28 mouse cellular contexts compared by ENCODE assay signal in genomic region chr1:164548071-164548470, GRCm38 (mm10).
DNase-seq lines count a peak whose midpoint lies in the region; ATAC-seq lines count a peak whose summit lies in the region.
"Had no signal": no experiment of that assay in that cellular context is flagged by ENCODE, and none has a peak within 500 bp of the region (broad histone marks: within the 10 kb centered on the region; RNA-seq: fewer than 3 reads in every experiment).

No protein-coding gene starts in this region.

- intact Hi-C loops in left cerebral cortex, postnatal 36 days (cut with DNase I): loop anchor here (10.0 kb wide), 1 partner anchor 83 kb away; no protein-coding TSS in a partner anchor

- H3K27me3 ChIP-seq in intestine, embryonic 15.5 days (replicated peaks): no peaks in the 10 kb centered on the region
- H3K27me3 ChIP-seq: CH12.LX; liver, embryonic 13.5 days; midbrain, embryonic 12.5 days; neural tube, embryonic 15.5 days; Patski; stomach, embryonic 15.5 days had no signal

- peak; percentile 37 to 51 for DNase-seq in cerebellum, postnatal 25 days
- DNase-seq in cerebellum, adult 9-10 months: no peak
- peak; percentile 36 to 51 for DNase-seq in left cerebral cortex, adult 18-20 months (ENCODE audit: low spot score in 2 of 2)
- DNase-seq in left cerebral cortex, adult 11 months (ENCODE audit: low spot score): no peak
- DNase-seq in brain, adult 2 months (ENCODE audit: low read depth, low spot score): peak; percentile 62
- peak; percentile 11 to 24 for DNase-seq in left cerebral cortex, postnatal 36 days (ENCODE audit: low spot score in 2 of 2)
- DNase-seq: B cell, adult 2 months; gastrocnemius, postnatal 25 days; heart, adult 18-20 months; kidney, adult 9 months; kidney, postnatal 25 days; layer of hippocampus, postnatal 36 days; liver, embryonic 13.5 days; lung, adult 2 months; lung, postnatal 14 days; thymus, adult 2 months had no signal

- ATAC-seq in intestine, embryonic 15.5 days: no peak
- ATAC-seq: forebrain, embryonic 16.5 days; hindbrain, embryonic 16.5 days; intestine, embryonic 16.5 days; Patski had no signal

- H3K9ac ChIP-seq in intestine, embryonic 15.5 days: no peak overlapping the region
- H3K9ac ChIP-seq: liver, embryonic 13.5 days; midbrain, embryonic 12.5 days; neural tube, embryonic 15.5 days; stomach, embryonic 15.5 days had no signal

- no peaks in the 10 kb centered on the region for H3K4me1 ChIP-seq in intestine, embryonic 15.5 days (replicated peaks)
- H3K4me1 ChIP-seq: forebrain, embryonic 10.5 days; midbrain, embryonic 12.5 days had no signal

- no peak overlapping the region for H3K4me3 ChIP-seq in intestine, embryonic 15.5 days (replicated peaks)
- H3K4me3 ChIP-seq: forebrain, embryonic 10.5 days; layer of hippocampus, adult 2 months; liver, embryonic 13.5 days; midbrain, embryonic 12.5 days; neural tube, embryonic 15.5 days; stomach, embryonic 15.5 days had no signal

- H3K9me3 ChIP-seq in intestine, embryonic 15.5 days: no peaks in the 10 kb centered on the region
- H3K9me3 ChIP-seq: forebrain, embryonic 10.5 days; G1E; liver, embryonic 13.5 days; midbrain, embryonic 12.5 days; neural tube, embryonic 15.5 days; stomach, embryonic 15.5 days had no signal

- H3K27ac ChIP-seq in intestine, embryonic 15.5 days: no peak overlapping the region
- H3K27ac ChIP-seq: forebrain, embryonic 10.5 days; layer of hippocampus, adult 2 months; liver, embryonic 13.5 days; midbrain, embryonic 12.5 days; neural tube, embryonic 15.5 days; stomach, embryonic 15.5 days had no signal

- 75% methylated on average over 8 of the region's 8 CpGs for WGBS in intestine, embryonic 15.5 days

- H3K4me2 ChIP-seq in intestine, embryonic 15.5 days (replicated peaks): no peak overlapping the region
- H3K4me2 ChIP-seq: liver, embryonic 13.5 days; midbrain, embryonic 12.5 days; neural tube, embryonic 15.5 days; stomach, embryonic 15.5 days had no signal

- H3K36me3 ChIP-seq in intestine, embryonic 15.5 days: no peaks in the 10 kb centered on the region
- H3K36me3 ChIP-seq: forebrain, embryonic 10.5 days; G1E; liver, embryonic 13.5 days; midbrain, embryonic 12.5 days; neural tube, embryonic 15.5 days; stomach, embryonic 15.5 days had no signal

Comparison
In these comparisons a context has a peak if more than half of its experiments do, and no peak if none do; other contexts are left out.
1. DNase-seq: peak in cerebellum, postnatal 25 days (2 of 2), left cerebral cortex, adult 18-20 months (2 of 2), brain, adult 2 months (single experiment) and left cerebral cortex, postnatal 36 days (2 of 2); none in cerebellum, adult 9-10 months (single experiment) and left cerebral cortex, adult 11 months (single experiment).